Mouse (Mus musculus) bone marrow macrophage, adult 2 months (primary cell): ENCODE data around the gene Rnasek. TPM values are rescaled to one million over a fixed set of nuclear protein-coding genes. Genes with fewer than 3 reads are reported as not detected.

ENCODE experiments used
- H3K27ac ChIP-seq: 2 replicates; pipeline ENCODE4 v1.5.1; 2012; ENCODE audit warnings: low read depth, low read length; ENCODE audit not compliant: insufficient read depth
- H3K4me1 ChIP-seq: 2 replicates; pipeline ENCODE4 v1.6.1; 2012; ENCODE audit warnings: low read length; ENCODE audit not compliant: control insufficient read depth, insufficient read depth
- H3K4me3 ChIP-seq: 2 replicates; pipeline ENCODE4 v1.5.1; 2012; ENCODE audit warnings: mild to moderate bottlenecking, low read length, moderate library complexity; ENCODE audit not compliant: insufficient read depth
- CTCF ChIP-seq: IDR thresholded peaks from 2 replicates; pipeline ENCODE4 v1.5.1; 2012; ENCODE audit warnings: low read depth, mild to moderate bottlenecking, low read length, moderate library complexity
- POLR2A ChIP-seq: IDR thresholded peaks from 2 replicates; pipeline ENCODE4 v1.6.1; 2012; ENCODE audit warnings: mild to moderate bottlenecking, low read depth, low read length, borderline replicate concordance
- polyA plus RNA-seq: library from polyadenylated mRNA; stranded (reverse); fragments of >200 nt; gene quantifications from 2 replicates; pipeline ENCODE4 v1.2.4, GENCODE M21; 2012; ENCODE audit not compliant: missing spikeins, insufficient read depth, insufficient read length

Rnasek gene
- polyA plus RNA-seq, 1 experiment = 354 TPM

DNA sequence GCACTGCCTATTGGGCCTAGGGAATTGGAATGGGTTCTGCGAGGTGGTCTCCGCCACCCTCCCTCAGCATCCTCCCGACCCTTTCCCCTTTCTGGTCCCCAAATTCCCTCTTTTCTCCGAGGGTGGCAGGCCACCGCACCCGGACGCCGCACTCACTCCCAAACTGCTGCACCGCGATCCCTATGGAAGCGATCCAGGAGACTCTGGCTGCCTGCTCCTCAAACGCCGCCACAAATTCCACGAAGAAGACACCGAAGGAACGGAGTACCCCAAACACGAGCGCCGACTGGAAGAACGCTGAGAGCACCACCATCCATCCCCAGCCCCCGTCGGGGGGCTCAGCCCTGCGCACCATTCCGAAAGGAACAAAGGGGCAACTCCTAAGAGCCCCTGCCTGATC, 19.3 kb downstream of the Rnasek start:
- Histone ChIP-seq H3K4me1 (peaks cover 34% of the 10 kb centered on the region), H3K4me3 (peak overlapping the region; percentile 91), H3K27ac (peak overlapping the region; percentile 79)
- peak; percentile 19; the same call in 1 of the 2 replicates for TF ChIP-seq CTCF
- TF ChIP-seq POLR2A = no peak

DNA sequence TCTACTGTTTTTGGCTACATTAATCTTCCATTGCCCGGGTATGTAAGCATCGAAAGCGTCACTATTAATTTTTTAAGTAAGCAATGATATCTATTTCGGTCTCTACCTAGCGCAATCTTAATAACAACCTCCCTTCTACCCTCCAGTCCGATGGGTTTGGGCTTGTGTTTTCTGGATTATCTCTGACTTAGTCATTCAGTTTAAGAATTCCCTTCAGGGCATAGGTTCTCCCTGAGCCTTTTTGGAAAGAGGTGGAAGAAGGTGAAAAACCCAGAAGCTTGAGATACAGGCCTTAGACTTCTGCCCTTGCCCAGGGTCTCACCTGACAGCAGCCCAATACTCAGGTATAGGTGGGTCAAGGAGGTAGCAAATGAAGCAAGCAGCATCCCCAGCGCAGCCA, 19.8 kb downstream of the Rnasek start:
- H3K27ac ChIP-seq = no peak overlapping the region
- no peak for TF ChIP-seq CTCF
- no peak for TF ChIP-seq POLR2A
- peak overlapping the region; percentile 91 for H3K4me3 ChIP-seq
- H3K4me1 ChIP-seq = peaks cover 30% of the 10 kb centered on the region

DNA sequence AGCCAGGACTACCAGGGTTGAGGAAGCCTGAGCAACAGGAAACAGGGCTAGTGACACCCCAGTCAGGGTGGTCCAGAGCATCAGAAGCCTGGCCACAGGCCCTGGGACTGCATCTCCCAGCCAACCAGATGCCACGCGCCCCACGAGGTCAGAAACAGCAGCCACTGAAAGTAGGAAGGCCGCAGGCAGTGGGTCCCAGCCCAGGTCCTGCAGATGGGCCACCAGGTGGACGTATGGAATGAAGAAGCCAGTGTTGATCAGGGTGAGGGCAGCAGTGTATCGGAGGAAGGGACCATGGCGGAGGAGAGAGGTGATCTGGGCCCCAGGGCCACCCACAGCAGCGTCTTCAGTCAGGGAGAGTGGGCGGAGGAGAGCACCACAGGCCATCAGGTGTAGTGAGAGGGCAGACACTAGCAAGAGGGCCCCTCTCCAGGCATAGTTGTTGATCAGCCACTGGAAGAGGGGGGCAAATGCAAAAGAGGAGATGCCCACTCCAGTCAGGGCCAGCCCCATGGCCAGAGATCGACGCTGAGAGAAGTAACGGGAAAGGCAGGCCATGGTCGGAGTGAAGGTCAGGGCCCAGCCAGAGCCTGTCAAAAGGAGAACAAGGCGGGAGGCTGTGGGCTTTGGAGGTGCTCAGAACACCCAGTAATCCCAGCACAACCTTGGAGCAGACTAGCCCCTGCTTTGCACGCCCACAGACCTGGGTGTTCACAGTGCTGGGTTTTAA, 20.7 kb downstream of the Rnasek start:
- Histone ChIP-seq H3K4me3 (no peak overlapping the region), H3K4me1 (peaks cover 22% of the 10 kb centered on the region), H3K27ac (no peak overlapping the region)
- TF ChIP-seq POLR2A = no peak

DNA sequence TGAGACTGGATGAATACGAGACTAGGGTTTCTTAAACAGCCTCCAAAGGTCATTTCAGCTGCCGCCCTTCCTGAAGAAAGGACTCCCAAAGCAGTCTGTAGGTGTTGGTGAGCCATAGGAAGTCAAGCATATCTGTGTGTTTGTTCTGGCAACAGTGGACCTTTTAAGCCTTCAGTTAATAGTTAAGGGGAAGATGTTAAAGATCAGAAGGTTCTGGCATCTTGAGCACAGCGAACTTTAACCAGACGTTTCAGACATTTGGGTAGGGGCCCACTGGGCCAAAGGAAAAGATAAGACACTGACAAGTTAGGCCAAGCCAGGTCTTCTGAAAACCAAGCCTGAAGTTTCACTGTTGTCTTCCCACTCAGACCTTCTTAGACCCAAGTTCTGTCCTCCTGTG, 21.6 kb downstream of the Rnasek start:
- Histone ChIP-seq H3K4me1 (peaks cover 22% of the 10 kb centered on the region), H3K27ac (no peak overlapping the region), H3K4me3 (no peak overlapping the region)
- no peak for TF ChIP-seq POLR2A
- TF ChIP-seq CTCF = no peak

DNA sequence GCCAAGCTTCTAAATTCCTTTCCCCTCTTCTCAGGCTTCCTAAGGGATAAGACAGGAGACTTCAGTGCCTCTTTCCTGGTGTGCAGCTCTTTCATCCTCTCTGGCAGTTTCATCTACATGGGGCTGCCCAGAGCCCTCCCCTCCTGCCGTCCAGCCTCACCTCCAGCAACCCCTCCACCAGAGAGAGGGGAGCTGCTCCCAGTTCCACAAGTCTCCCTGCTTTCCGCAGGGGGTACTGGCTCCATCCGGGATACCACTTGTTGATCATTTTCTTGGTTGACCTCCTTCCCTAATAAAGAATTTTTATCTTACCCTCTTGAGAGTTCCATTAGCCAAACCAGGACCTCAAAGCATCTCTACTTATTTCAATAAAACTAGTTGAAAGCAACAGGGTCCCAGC, 23.5 kb downstream of the Rnasek start:
- H3K4me3 ChIP-seq = no peak overlapping the region
- H3K4me1 ChIP-seq = peaks cover 17% of the 10 kb centered on the region
- no peak overlapping the region for H3K27ac ChIP-seq
- TF ChIP-seq POLR2A (no peak), CTCF (no peak)

DNA sequence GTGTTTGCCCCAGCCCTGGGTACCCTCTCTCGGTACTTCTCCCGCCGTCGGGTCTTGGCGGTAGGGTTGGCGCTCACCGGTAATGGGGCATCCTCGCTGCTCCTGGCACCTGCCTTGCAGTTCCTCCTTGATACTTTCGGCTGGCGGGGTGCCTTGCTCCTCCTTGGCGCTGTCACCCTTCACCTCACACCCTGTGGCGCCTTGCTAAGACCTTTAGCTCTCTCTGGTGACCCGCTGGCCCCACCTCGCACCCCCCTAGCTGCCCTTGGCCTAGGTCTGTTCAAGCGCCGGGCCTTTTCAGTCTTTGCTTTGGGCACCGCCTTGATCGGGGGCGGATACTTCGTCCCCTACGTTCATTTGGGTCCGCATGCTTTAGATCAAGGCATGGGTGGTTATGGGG, 24.3 kb downstream of the Rnasek start:
- no peak for TF ChIP-seq CTCF
- TF ChIP-seq POLR2A = no peak
- Histone ChIP-seq H3K27ac (no peak overlapping the region), H3K4me3 (no peak overlapping the region), H3K4me1 (peaks cover 17% of the 10 kb centered on the region)

DNA sequence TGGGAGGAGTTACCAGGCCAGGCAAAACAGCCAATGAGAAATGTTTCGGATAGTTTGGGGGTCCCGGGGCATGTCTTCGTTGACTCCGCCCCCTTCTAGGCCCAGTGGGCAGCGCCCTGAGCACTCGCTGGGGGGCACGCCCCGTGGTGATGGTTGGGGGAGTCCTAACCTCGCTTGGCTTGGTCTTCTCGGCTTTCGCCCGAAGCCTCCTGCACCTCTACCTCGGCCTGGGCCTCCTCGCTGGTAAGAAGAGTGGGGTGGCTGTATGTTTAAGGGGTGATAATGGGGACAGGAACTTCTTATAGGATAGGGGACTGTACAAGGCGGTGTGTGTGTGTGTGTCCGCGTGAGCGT, 24.8 kb downstream of the Rnasek start:
- no peak overlapping the region for H3K27ac ChIP-seq
- TF ChIP-seq CTCF (no peak), POLR2A (no peak)
- no peak overlapping the region for H3K4me3 ChIP-seq
- H3K4me1 ChIP-seq = peaks cover 17% of the 10 kb centered on the region

DNA sequence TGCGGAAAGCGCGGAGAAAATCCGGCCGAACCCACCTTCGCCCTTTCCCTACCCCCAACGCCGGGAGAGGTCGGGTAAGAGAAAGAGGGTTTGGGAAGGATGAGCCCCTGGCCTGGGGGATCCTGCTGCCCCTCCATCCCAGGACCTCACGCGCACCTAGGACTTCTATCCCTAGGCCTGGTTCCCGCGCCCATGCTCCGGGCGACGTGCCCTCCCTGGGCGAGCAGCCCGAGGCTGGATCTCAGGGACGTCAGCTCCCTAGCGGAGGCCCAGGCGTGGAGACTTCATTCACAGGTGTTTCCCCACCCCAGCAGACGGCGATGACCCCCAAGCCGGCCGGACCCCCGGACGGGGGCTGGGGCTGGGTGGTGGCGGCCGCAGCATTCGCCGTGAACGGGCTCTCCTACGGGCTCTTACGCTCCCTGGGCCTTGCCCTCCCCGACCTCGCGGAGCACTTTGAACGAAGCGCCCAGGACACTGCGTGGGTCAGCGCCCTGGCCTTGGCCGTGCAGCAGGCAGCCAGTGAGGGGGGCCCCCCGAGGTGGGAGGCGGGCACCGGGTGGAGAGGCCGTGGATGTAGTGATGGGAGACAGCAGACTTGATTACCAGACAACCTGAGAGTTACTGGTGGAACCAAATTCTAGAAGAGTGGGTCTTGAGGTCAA, 25.3 kb downstream of the Rnasek start:
- peak overlapping the region; percentile 32 for H3K4me3 ChIP-seq
- peaks cover 14% of the 10 kb centered on the region for H3K4me1 ChIP-seq
- TF ChIP-seq POLR2A = no peak
- no peak for TF ChIP-seq CTCF

DNA sequence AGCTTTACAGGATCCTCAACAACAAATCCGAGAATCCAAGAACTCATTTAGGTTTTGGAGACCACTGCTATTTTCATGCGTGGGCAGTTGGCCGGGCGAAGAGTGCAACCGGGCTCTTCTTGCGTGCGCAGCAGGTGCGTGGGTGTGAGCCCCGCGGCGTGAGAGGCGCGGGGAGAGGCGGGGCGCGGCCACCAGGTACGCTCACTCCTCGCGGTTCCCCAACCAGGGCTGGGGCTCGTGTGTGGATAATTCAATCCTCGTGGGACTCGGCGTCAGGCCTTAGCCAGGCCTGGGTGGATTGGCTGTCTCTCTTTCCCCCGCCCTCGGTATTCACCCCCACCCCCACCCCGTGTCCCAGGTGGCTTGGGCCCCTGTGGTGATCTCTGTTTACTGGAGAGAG, 25.9 kb downstream of the Rnasek start:
- TF ChIP-seq CTCF (no peak), POLR2A (no peak)
- Histone ChIP-seq H3K27ac (no peak overlapping the region), H3K4me1 (peaks cover 9% of the 10 kb centered on the region; the same call in 1 of the 2 replicates), H3K4me3 (0 out of 2 replicates have a peak overlapping the region, but pooled peaks have one; percentile 18)

More for the DNA sequence above, 25.3 kb downstream of the Rnasek start:
- H3K27ac ChIP-seq = no peak overlapping the region

DNA sequence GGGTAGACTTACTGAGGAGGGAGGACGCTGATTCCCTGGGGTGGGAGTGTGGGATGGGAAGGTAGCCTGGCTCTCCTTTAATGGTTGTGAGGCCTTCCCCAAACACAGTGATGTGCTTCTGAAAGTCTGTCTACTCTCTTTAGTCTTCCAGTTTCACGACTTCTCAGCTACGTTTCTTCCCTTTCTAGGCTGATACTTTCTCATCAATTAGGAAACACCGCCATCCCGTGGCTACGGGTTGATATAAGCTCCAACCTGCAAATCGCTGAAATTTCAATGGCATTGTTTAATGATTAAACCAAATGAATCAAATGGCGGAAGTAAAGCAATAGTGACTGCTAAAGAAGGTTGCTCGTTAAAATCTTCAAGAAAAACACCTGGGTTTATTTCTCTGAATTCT, 26.7 kb downstream of the Rnasek start:
- H3K4me1 ChIP-seq = peaks cover 5% of the 10 kb centered on the region; the same call in 1 of the 2 replicates
- no peak for TF ChIP-seq CTCF
- TF ChIP-seq POLR2A = no peak

More for the DNA sequence above, 26.7 kb downstream of the Rnasek start:
- Histone ChIP-seq H3K27ac (no peak overlapping the region), H3K4me3 (no peak overlapping the region)
